Mouse (Mus musculus) kidney, embryonic 14.5 days (tissue): ENCODE measurements at regions not wholly inside any gene's neighbourhood (a gene's known extent, or its start where the extent isn't known, plus 50 kb on each side); places are given as distances from the start of the nearest gene placed in this dataset.

Source experiments
- ATAC-seq: fragments of 200-750 bp; cut with Nextera tagmentation; 2 replicates; pipeline ENCODE4 v1.8.0; 2017; ENCODE audit warnings: moderate number of reproducible peaks, mild to moderate bottlenecking, moderate TSS enrichment, moderate library complexity; ENCODE audit not compliant: low FRiP score, low TSS enrichment
- H3K27ac ChIP-seq: fragments of 300-500 bp; sonication (generic); 2 replicates; pipeline ENCODE4 v1.5.1; 2014; ENCODE audit warnings: low read depth, mild to moderate bottlenecking, low read length, moderate library complexity, mixed read lengths
- H3K27me3 ChIP-seq: fragments of 300-500 bp; sonication (generic); 2 replicates; pipeline ENCODE4 v1.6.1; 2014; ENCODE audit warnings: mild to moderate bottlenecking, low read length; ENCODE audit not compliant: control insufficient read depth, insufficient read depth
- H3K36me3 ChIP-seq: fragments of 300-500 bp; sonication (generic); 2 replicates; pipeline ENCODE4 v1.6.1; 2014; ENCODE audit warnings: low read length, mixed read lengths; ENCODE audit not compliant: control insufficient read depth, insufficient read depth
- H3K4me1 ChIP-seq: fragments of 300-500 bp; sonication (generic); 2 replicates; pipeline ENCODE4 v1.6.1; 2014; ENCODE audit warnings: low read length, mixed read lengths; ENCODE audit not compliant: control insufficient read depth, insufficient read depth
- H3K4me2 ChIP-seq: fragments of 300-500 bp; sonication (generic); replicated peaks from 2 replicates; pipeline ENCODE4 v1.6.1; 2014; ENCODE audit warnings: low read depth, mild to moderate bottlenecking, low read length
- H3K4me3 ChIP-seq: fragments of 300-500 bp; sonication (generic); 2 replicates; pipeline ENCODE4 v1.5.1; 2014; ENCODE audit warnings: mild to moderate bottlenecking, low read length
- H3K9ac ChIP-seq: fragments of 300-500 bp; sonication (generic); 2 replicates; pipeline ENCODE4 v1.6.1; 2014; ENCODE audit warnings: low read depth, mild to moderate bottlenecking, low read length, moderate library complexity
- H3K9me3 ChIP-seq: fragments of 300-500 bp; sonication (generic); 2 replicates; pipeline ENCODE4 v1.6.1; 2016; ENCODE audit warnings: low read length; ENCODE audit not compliant: control insufficient read depth
- WGBS: fragments of 180-500 bp; shearing (Covaris S2); extraction: QIAGEN DNeasy Blood & Tissue Kit; methylation state at CpG from one replicate; pipeline ENCODE4 v1.1.7; 2014; 5-methylcytosine and 5-hydroxymethylcytosine counted together

- H3K27ac ChIP-seq = no peak overlapping the region
Observed at GRCm38 (mm10) chr7:50993707-50994106, 394.7 kb downstream of the 4933405O20Rik start.

GRCm38 (mm10) chr7:51041899-51042667, 443.1 kb downstream of the 4933405O20Rik start:
- Histone ChIP-seq H3K9me3 (no peaks in the 10 kb centered on the region), H3K4me3 (no peak overlapping the region), H3K36me3 (no peaks in the 10 kb centered on the region), H3K27me3 (no peaks in the 10 kb centered on the region), H3K4me1 (no peaks in the 10 kb centered on the region), H3K27ac (no peak overlapping the region), H3K4me2 (no peak overlapping the region), H3K9ac (no peak overlapping the region)
- ATAC-seq = no peak
- WGBS = 79% methylated on average over 3 of the region's 3 CpGs

More at GRCm38 (mm10) chr7:50993707-50994106, 394.7 kb downstream of the 4933405O20Rik start:
- no peaks in the 10 kb centered on the region for H3K27me3 ChIP-seq
- H3K9ac ChIP-seq = no peak overlapping the region
- H3K4me1 ChIP-seq = no peaks in the 10 kb centered on the region
- no peaks in the 10 kb centered on the region for H3K9me3 ChIP-seq
- H3K4me3 ChIP-seq = no peak overlapping the region
- no peak for ATAC-seq
- H3K4me2 ChIP-seq = no peak overlapping the region
- no peaks in the 10 kb centered on the region for H3K36me3 ChIP-seq
- 52% methylated on average over 1 of the region's 1 CpGs for WGBS

GRCm38 (mm10) chr7:51051496-51051895, 452.5 kb downstream of the 4933405O20Rik start:
- no peak for ATAC-seq
- Histone ChIP-seq H3K27me3 (no peaks in the 10 kb centered on the region), H3K9me3 (no peaks in the 10 kb centered on the region), H3K4me2 (no peak overlapping the region), H3K27ac (no peak overlapping the region), H3K4me1 (no peaks in the 10 kb centered on the region), H3K9ac (no peak overlapping the region), H3K36me3 (no peaks in the 10 kb centered on the region), H3K4me3 (no peak overlapping the region)
- 80% methylated on average over 3 of the region's 3 CpGs for WGBS

GRCm38 (mm10) chr7:51068376-51068775, 442.5 kb upstream of the Ano5 start:
- no peak for ATAC-seq
- no peaks in the 10 kb centered on the region for H3K27me3 ChIP-seq
- no peak overlapping the region for H3K27ac ChIP-seq
- no peaks in the 10 kb centered on the region for H3K36me3 ChIP-seq
- H3K9me3 ChIP-seq = no peaks in the 10 kb centered on the region
- no peak overlapping the region for H3K9ac ChIP-seq
- 38% methylated on average over 1 of the region's 1 CpGs for WGBS
- no peaks in the 10 kb centered on the region for H3K4me1 ChIP-seq
- H3K4me3 ChIP-seq = no peak overlapping the region
- no peak overlapping the region for H3K4me2 ChIP-seq

DNA sequence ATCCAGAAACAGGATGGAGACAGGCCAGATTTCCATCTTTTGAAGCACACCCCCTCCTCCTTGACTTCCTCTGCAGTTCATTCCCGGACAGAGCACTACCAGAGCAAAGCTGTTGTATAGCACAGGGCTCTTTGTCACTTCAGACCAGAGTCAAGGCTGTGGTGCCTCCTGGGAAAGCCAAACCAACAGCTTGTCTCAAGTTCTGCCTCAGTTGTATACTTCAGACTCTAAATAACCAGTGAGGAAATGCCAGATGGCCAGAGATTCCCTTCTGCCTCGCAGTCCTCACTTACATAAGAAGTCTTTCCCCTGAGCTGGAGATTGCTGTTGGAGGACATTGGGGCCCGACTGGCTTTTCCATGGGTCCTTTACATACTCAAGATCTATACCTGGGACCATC, 417.1 kb upstream of the Ano5 start:
- ATAC-seq = no peak
- no peaks in the 10 kb centered on the region for H3K36me3 ChIP-seq
- no peak overlapping the region for H3K4me3 ChIP-seq
- no peak overlapping the region for H3K4me2 ChIP-seq
- WGBS = 72% methylated on average over 3 of the region's 3 CpGs
- H3K27ac ChIP-seq = no peak overlapping the region
- no peak overlapping the region for H3K9ac ChIP-seq
- H3K27me3 ChIP-seq = no peaks in the 10 kb centered on the region
- no peaks in the 10 kb centered on the region for H3K9me3 ChIP-seq
- no peaks in the 10 kb centered on the region for H3K4me1 ChIP-seq

GRCm38 (mm10) chr7:51101166-51101565, 409.7 kb upstream of the Ano5 start:
- H3K4me2 ChIP-seq = no peak overlapping the region
- no peaks in the 10 kb centered on the region for H3K27me3 ChIP-seq
- H3K27ac ChIP-seq = no peak overlapping the region
- no peak for ATAC-seq
- H3K9me3 ChIP-seq = no peaks in the 10 kb centered on the region
- no peak overlapping the region for H3K4me3 ChIP-seq
- no peak overlapping the region for H3K9ac ChIP-seq
- H3K36me3 ChIP-seq = no peaks in the 10 kb centered on the region
- 68% methylated on average over 2 of the region's 2 CpGs for WGBS
- H3K4me1 ChIP-seq = no peaks in the 10 kb centered on the region

DNA sequence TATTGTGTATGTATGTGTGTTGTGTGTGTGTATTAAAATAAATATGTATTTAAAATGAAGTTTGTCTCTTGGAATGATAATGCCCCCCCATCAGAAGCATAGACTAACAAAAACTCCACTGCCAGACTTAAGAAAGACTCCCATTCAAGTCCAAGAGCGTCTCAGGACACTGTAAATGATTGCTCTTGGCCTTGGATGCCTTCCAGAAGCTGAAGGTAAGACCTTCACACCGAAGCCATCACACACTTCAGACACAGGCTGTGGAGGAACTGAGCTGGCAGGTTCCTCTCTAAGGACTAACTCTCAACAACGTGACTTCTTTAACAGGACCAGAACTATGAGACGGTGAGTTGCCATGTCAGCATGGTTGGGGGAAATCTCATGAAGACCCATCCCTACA, 370.0 kb upstream of the Ano5 start:
- Histone ChIP-seq H3K9me3 (no peaks in the 10 kb centered on the region), H3K36me3 (no peaks in the 10 kb centered on the region), H3K4me2 (no peak overlapping the region), H3K9ac (no peak overlapping the region), H3K27me3 (no peaks in the 10 kb centered on the region), H3K4me1 (no peaks in the 10 kb centered on the region), H3K4me3 (no peak overlapping the region), H3K27ac (no peak overlapping the region)
- WGBS = 84% methylated on average over 4 of the region's 4 CpGs
- no peak for ATAC-seq

DNA sequence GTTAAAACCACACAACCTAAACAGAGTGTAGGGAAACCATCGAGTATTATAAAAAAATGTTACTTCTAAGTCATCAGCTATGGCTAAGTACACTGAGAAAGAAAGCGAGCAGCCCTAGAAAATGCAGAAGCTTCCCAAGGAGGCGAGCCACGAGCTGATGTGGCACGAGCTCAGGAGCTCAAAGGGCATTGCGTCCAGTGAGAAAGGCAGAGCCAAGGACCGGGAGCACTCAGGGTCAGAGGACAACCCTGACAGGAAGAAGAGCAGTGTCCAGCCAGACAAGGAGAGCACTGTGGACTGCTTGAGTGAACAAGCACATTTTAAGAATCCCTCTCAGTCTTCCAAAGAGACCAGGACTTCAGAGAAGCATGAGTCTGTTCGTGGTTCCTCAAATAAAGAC, 335.6 kb upstream of the Ano5 start:
- Histone ChIP-seq H3K27ac (no peak overlapping the region), H3K9ac (no peak overlapping the region), H3K27me3 (no peaks in the 10 kb centered on the region), H3K36me3 (no peaks in the 10 kb centered on the region), H3K9me3 (no peaks in the 10 kb centered on the region), H3K4me2 (no peak overlapping the region), H3K4me3 (no peak overlapping the region), H3K4me1 (no peaks in the 10 kb centered on the region)
- ATAC-seq = no peak
- WGBS = 85% methylated on average over 8 of the region's 8 CpGs

DNA sequence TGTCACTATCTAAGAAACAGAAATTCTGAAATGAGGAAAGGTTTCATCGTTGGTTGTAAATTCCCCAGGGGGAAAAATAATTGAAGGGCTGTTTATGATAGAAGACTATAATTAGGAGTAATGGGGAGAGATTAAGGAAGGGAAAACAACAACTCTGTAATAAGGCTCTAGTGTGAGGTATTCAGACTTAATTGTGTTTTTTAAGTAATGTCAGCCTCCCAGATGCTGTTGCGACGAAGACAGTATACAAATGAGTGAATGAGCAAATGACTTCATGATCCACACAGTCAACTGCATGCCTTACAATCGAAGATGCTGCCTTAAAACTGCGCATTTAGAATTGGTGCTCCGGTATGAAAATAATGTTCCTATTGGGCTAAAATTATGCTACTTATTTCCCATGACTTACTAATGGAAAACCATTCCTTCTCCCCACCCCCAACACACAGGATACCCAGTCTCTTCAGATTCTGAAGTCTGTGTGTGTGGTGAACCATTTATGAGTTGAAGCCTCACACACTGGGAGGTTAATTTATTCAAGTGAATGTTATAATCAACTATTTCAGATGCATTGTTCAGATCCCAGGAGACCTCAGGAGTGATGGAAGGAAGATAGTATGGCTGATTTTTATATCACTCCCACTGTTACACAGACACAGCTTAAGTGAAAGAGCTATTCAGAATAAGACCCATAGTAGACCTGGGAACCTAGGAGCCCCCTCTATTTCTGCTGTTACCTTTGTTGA, 295.2 kb upstream of the Ano5 start:
- ATAC-seq = no peak
- 83% methylated on average over 6 of the region's 6 CpGs for whole genome bisulfite sequencing

More for the DNA sequence above, 295.2 kb upstream of the Ano5 start:
- Histone ChIP-seq H3K9ac (no peak overlapping the region), H3K27ac (no peak overlapping the region), H3K4me3 (no peak overlapping the region), H3K4me2 (no peak overlapping the region), H3K9me3 (no peaks in the 10 kb centered on the region), H3K36me3 (no peaks in the 10 kb centered on the region), H3K27me3 (no peaks in the 10 kb centered on the region), H3K4me1 (no peaks in the 10 kb centered on the region)
